Mouse (Mus musculus) cerebellum, adult 2 months (tissue): Measurements from ENCODE around the gene Pdgfa. TPM values are rescaled to one million over a fixed set of nuclear protein-coding genes. Genes with fewer than 3 reads are reported as not detected.

ENCODE experiments used
- DNase-seq, 2 experiments: peaks; one replicate each; pipeline ENCODE4 v3.0.0; 2021
- H3K27ac ChIP-seq: fragments of 200-500 bp; 2 replicates; pipeline ENCODE4 v1.5.1; 2012; ENCODE audit warnings: low read length, control low read depth, inconsistent platforms; ENCODE audit not compliant: insufficient read depth
- H3K27me3 ChIP-seq: fragments of 200-500 bp; 2 replicates; pipeline ENCODE4 v1.6.1; 2012; ENCODE audit warnings: inconsistent platforms, mild to moderate bottlenecking, low read length, moderate library complexity; ENCODE audit not compliant: control insufficient read depth, insufficient read depth
- H3K4me1 ChIP-seq: fragments of 200-500 bp; 2 replicates; pipeline ENCODE4 v1.6.1; 2011; ENCODE audit warnings: low read length; ENCODE audit not compliant: control insufficient read depth, insufficient read depth
- H3K4me3 ChIP-seq: fragments of 200-500 bp; replicated peaks from 2 replicates; pipeline ENCODE3; 2011; ENCODE audit warnings: mild to moderate bottlenecking, low read depth, low read length, control low read depth; ENCODE audit not compliant: insufficient read depth
- CTCF ChIP-seq: fragments of 200-500 bp; IDR thresholded peaks from 2 replicates; pipeline ENCODE4 v1.5.1; 2011; ENCODE audit warnings: low read depth, mild to moderate bottlenecking, control low read depth, low read length, moderate library complexity, borderline replicate concordance; ENCODE audit not compliant: insufficient read depth
- POLR2A ChIP-seq: fragments of 200-500 bp; IDR thresholded peaks from 2 replicates; pipeline ENCODE4 v1.6.1; 2011; ENCODE audit warnings: low read length, control low read depth, borderline replicate concordance; ENCODE audit not compliant: insufficient read depth
- WGBS: fragments of 180-500 bp; shearing (Covaris S2); methylation state at CpG from one replicate; pipeline ENCODE4 v1.1.7; 2018; 5-methylcytosine and 5-hydroxymethylcytosine counted together
- polyA plus RNA-seq: library from polyadenylated mRNA; depleted of rRNA; stranded (reverse); fragments of >200 nt; gene quantifications from 2 replicates; pipeline ENCODE4 v1.2.3, GENCODE M21; 2012

The Pdgfa gene
- polyA plus RNA-seq, 1 experiment: 35.3 TPM

DNA sequence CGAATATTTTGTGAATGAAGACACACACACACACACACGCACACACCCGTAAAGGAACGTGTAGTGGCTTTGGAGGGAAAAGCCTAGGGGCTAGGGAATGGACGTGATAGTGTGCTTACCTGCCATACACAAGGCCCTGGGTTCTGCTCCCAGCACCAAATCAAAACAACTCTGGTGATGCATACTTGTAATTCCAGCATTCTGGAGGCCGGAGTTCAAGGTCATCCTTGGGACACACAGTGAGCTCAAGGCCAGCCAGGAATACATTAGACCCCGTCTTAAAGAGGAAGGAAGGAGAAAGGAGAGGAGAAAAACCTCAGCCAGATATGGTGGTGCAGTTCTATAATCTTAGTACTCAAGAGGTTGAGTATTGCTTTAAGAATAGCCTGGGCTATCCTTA lies 2.5 kb upstream of the Pdgfa start:
- TF ChIP-seq POLR2A: no peak
- no peak for TF ChIP-seq CTCF
- 96% methylated on average over 7 of the region's 7 CpGs for WGBS
- DNase-seq: no peak
- Histone ChIP-seq H3K4me1 (peaks cover 10% of the 10 kb centered on the region; the same call in 1 of the 2 replicates), H3K27me3 (no peaks in the 10 kb centered on the region), H3K27ac (no peak overlapping the region), H3K4me3 (no peak overlapping the region)

DNA sequence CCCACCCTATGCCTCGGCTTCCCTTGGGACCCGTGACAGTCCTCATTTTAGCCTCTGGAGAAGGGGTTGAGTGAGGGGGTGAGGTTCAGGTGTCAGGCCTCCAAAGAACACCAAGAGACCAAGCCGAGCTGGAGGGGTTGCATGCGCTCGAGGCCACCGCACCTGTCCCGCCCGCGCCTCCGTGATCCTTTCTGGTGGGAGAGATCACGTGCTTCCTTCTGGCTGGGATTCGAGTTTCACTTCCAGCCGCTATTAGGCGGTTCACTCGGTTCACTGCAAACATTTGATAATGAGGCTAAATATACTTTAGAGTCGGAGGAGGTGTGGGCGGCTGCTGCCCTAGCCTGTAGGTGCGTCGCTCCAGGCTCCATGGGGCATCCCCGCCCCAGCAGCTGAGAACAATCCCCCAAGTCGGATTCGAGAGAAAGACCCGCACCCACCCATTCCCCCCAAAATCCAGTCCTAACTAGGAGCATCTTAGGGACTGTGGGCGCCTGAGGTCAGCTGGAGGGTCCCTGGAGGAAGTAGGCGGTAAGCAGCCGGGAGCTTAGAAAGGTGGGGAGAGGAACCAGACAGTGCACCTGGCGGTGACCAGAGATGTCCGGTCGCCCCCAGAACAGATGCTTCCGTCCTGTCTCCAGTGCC lies 888 bp upstream of the Pdgfa start:
- 6% methylated on average over 30 of the region's 30 CpGs for WGBS
- Histone ChIP-seq H3K4me3 (peak overlapping the region; percentile 6), H3K27me3 (peaks cover under 1% of the 10 kb centered on the region; the same call in 1 of the 2 replicates), H3K27ac (no peak overlapping the region), H3K4me1 (peaks cover 10% of the 10 kb centered on the region; the same call in 1 of the 2 replicates)
- peak in 1 of 2 experiments; percentile 29 for DNase-seq
- no peak for TF ChIP-seq CTCF
- no peak for TF ChIP-seq POLR2A

DNA sequence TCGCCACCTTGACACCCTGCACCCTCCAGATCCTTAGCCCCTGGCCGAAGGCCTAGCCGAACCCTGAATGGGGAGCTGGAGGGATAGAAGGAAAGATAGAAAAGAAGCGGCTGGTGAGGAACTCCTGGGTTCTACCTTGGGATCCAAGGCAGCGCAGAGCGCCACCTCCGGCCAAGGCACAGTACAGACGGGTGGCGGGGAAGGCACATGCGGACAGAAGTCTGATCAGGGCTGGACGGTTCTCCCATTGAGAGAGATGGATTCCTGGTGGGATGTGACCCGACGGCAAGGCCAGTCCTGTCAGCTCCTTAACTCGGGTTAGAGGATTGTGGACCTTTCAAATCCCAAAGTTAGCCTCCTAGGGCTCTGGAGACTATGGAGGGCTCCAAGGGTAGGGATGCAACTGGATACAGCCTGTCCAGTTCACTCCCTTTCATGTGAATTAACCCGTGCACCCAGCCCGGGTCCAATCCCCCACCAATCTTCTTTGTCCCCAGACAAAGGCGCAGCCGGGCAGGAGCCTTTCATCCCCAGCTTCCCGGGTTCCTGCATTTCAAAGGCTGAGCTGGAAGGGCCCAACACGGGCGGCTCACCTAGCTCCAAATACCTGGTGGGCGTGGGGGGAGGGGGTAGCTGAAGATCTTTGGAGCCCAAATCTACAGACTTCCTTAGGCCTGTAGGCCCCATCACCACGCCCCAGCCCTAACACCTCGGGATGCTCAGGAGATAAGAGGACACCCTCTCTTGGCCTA lies 672 bp downstream of the Pdgfa start:
- DNase-seq: peak; percentile 64 to 65
- peak; percentile 60 for TF ChIP-seq CTCF
- TF ChIP-seq POLR2A: no peak
- H3K27ac ChIP-seq: no peak overlapping the region
- peaks cover 2% of the 10 kb centered on the region; the same call in 1 of the 2 replicates for H3K27me3 ChIP-seq
- peaks cover 10% of the 10 kb centered on the region; the same call in 1 of the 2 replicates for H3K4me1 ChIP-seq
- 30% methylated on average over 24 of the region's 24 CpGs for WGBS
- H3K4me3 ChIP-seq: peak overlapping the region; percentile 65

DNA sequence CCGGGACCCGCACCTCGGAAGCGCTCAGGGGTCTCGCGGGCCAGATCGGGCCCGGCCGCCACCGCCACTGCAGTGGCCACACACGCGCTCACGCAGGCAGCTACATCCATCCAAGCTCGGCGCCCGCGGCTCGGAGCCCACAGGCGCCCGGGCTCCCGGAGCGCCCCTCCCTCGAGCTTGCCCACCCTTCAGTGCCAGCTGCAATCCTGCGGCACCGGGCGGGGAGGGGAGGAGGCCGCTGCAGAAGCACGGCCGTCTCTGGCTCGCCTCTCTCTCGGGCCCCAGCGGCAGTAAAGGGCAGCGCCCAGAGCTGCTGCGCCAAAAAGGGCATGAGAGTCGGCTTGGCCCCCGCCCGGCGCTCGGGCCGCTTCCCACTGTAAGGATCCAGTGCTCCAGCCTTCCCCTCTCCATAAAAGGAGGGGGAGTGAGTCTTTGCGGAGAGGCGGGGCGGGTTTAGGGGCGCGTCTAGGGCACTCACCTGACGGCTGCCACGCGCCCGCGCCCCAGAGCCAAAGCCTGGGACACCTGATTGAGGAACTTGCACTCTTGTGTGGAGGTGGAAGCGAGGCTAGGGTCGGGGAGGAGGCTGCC lies 1.4 kb downstream of the Pdgfa start:
- 0 out of 2 replicates have a peak, but pooled peaks have one; percentile 25 for TF ChIP-seq CTCF
- 0 out of 2 replicates have a peak, but pooled peaks have one; percentile 8 for TF ChIP-seq POLR2A
- Histone ChIP-seq H3K27ac (peak overlapping the region; percentile 31; the same call in 1 of the 2 replicates), H3K27me3 (peaks cover 2% of the 10 kb centered on the region; the same call in 1 of the 2 replicates), H3K4me3 (peak overlapping the region; percentile 65), H3K4me1 (peaks cover 10% of the 10 kb centered on the region)
- peak; percentile 73 to 79 for DNase-seq
- WGBS: under 1% methylated on average over 51 of the region's 52 CpGs

DNA sequence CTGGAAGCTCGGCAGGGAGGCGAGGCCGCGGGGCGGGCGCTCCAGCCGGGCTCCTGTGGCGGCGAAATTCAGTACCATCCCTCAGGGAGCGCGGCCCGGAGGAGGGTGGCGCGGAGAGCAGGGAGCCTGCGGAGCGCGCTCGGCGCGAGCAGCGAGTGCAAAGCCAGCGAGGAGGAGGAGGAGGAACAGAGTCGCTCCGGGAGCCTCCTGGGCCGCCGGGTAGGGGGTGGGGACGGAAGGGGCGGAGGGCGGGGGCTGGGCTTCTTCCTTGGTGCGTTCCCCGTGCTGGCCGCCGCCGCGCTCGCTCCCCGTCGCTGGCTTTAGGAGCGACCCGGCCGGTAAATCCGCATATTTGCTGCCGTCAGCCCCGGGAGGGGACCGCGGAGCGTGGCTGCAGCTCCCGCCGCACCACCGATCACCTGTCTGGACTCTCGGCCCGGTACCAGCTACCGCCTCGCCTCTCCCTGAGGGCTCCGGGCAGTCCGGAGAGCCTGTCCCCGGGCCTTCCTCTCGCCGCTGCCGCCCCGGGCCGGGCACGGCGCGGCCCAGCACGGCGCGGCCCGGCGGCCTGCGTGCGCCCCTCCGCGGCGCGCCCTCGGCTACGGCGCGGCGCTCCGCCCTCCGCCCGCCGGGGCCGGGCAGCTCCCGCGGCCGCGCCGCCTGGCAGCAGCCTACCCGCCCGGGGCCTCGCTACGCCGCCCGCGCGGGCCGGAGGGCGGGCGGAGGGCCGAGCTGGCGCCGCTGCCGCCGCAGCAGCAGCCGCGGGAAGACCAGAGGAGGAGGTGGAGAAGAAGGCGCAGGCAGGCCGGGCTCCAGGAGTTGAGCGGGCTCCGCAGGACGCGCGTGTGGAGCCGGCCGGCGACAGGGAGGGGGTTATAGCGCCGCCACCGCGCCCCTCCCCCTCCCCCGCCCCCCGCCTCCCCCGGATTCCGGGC lies 2.1 kb downstream of the Pdgfa start:
- H3K27ac ChIP-seq: peak overlapping the region; percentile 90
- H3K4me3 ChIP-seq: peak overlapping the region; percentile 65
- WGBS: 4% methylated on average over 109 of the region's 127 CpGs
- peaks cover 10% of the 10 kb centered on the region for H3K4me1 ChIP-seq
- peaks cover 2% of the 10 kb centered on the region; the same call in 1 of the 2 replicates for H3K27me3 ChIP-seq
- TF ChIP-seq CTCF (no peak), POLR2A (no peak; the same call in 1 of the 2 replicates)
- peak; percentile 61 to 76 for DNase-seq

DNA sequence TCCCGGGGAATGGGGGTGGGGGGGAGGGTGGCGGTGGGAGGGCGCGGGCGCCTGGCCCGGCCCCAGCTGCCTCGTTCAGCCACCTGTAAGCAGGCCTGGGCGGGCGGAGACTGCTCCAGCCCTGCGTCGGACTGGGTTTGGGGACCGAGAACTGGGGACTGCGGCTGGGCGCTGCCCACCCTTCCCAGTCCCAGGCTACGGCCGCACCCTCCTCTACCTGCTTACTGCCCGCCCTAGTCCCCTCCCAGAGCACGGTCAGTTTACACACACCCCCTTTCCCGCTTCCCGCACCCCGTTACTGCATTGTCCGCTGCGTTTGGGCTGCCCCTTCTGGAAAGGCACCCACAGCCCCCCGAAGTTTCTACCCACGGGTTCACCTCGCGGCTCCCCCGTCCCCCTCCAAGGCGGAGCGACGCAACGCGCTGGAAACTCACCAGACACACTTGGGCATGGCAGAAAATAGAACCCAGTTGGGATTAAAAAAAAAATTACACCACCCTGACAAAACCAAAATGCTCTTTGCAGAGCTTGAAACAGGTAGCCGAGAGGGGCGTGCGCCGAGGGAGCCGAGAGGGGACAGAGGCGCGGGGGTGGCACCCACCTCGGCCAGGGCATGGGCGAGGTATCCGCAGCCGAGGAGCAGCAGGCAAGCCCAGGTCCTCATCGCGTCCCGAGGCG lies 2.9 kb downstream of the Pdgfa start:
- DNase-seq: peak in 1 of 2 experiments; percentile 23
- peak overlapping the region; percentile 29; the same call in 1 of the 2 replicates for H3K27ac ChIP-seq
- peaks cover 2% of the 10 kb centered on the region; the same call in 1 of the 2 replicates for H3K27me3 ChIP-seq
- H3K4me1 ChIP-seq: peaks cover 10% of the 10 kb centered on the region
- 0% methylated on average over 47 of the region's 48 CpGs for WGBS
- TF ChIP-seq CTCF (no peak), POLR2A (no peak)
- H3K4me3 ChIP-seq: peak overlapping the region; percentile 61
